Mouse (Mus musculus): ENCODE measurements around the gene Vmn1r203.
"Not testable (repeated sequence)": the region's sequence is repeated elsewhere in the genome, so short reads cannot be mapped to it uniquely, and the experiment has no call there.

Vmn1r203 gene

GRCm38 (mm10) chr13:22517814-22518213 lies at the start of gene Vmn1r203:
Gene Vmn1r203 (plus strand): TSS chr13:22518114.
- no peak for DNase-seq

GRCm38 (mm10) chr13:22471623-22472022 lies 46.3 kb upstream of the Vmn1r203 start, which contains the start of gene Vmn1r201:
Gene Vmn1r201 (plus strand): TSS chr13:22471923.
- DNase-seq: no peak

- DNase-seq: no peak
These were observed 15.5 kb upstream of the Vmn1r203 start for GRCm38 (mm10) chr13:22502431-22502830.

GRCm38 (mm10) chr13:22505281-22505680 lies 12.6 kb upstream of the Vmn1r203 start, which contains the start of gene Vmn1r202:
Gene Vmn1r202 (minus strand): TSS chr13:22505381.
- DNase-seq: no peak

- not testable (repeated sequence) for DNase-seq
These were observed 35.0 kb downstream of the Vmn1r203 start, which contains the start of gene Vmn1r204 for GRCm38 (mm10) chr13:22552898-22553297. Gene Vmn1r204 (plus strand): TSS chr13:22553198.

GRCm38 (mm10) chr13:22574911-22575310 lies 57.0 kb downstream of the Vmn1r203 start:
- not testable (repeated sequence) for DNase-seq

Measured in cerebellum, adult 9-10 months (tissue).